Mouse (Mus musculus) gastrocnemius, postnatal 36 days (tissue): ENCODE results near the gene 1700049E17Rik1. TPM values are rescaled to one million over a fixed set of nuclear protein-coding genes. Genes with fewer than 3 reads are reported as not detected.
"Not testable (repeated sequence)": the region's sequence is repeated elsewhere in the genome, so short reads cannot be mapped to it uniquely, and the experiment has no call there.

ENCODE experiments used
- DNase-seq, 2 experiments: peaks; one replicate each; pipeline ENCODE4 v3.0.0; 2022
- intact Hi-C: fragments of 180-260 bp; cut with DNase I; formaldehyde crosslinking; loops from one replicate; pipeline ENCODE4 v1.15.1; 2025
- long read RNA-seq, 2 experiments: library from polyadenylated mRNA; stranded (forward); transcript quantifications; one replicate each; pipeline ENCODE4 v2.0.0; 2021
- total RNA-seq, 2 experiments: library from RNA; stranded (reverse); gene quantifications; 2 replicates each; pipeline ENCODE4 v1.2.3; 2021

1700049E17Rik1 gene
- not detected for total RNA-seq
- long read RNA-seq, experiment 1: 0 reads
- long read RNA-seq, experiment 2: 0 reads

- DNase-seq, intact Hi-C loops: not testable (repeated sequence)
Measured at GRCm38 (mm10) chr14:41924649-41925048, at the start of gene 1700049E17Rik1. Gene 1700049E17Rik1, plus strand, starts transcription at chr14:41924949.

- DNase-seq, intact Hi-C loops: not testable (repeated sequence)
Measured at GRCm38 (mm10) chr14:41907190-41907589, 17.6 kb upstream of the 1700049E17Rik1 start, which contains the start of gene Gm7980. Gene Gm7980, minus strand, starts transcription at chr14:41907290.

- intact Hi-C loops, DNase-seq: not testable (repeated sequence)
Measured at GRCm38 (mm10) chr14:41943695-41944094, 18.9 kb downstream of the 1700049E17Rik1 start, which contains the start of gene 1700024B05Rik. Gene 1700024B05Rik, plus strand, starts transcription at chr14:41943995.

GRCm38 (mm10) chr14:41964095-41964494 is 39.3 kb downstream of the 1700049E17Rik1 start:
- intact Hi-C loops, DNase-seq: not testable (repeated sequence)

GRCm38 (mm10) chr14:41967827-41968226 is 43.1 kb downstream of the 1700049E17Rik1 start, which contains the start of gene Gm6401:
Gene Gm6401, minus strand, starts transcription at chr14:41967927.
- intact Hi-C loops, DNase-seq: not testable (repeated sequence)

- intact Hi-C loops, DNase-seq: not testable (repeated sequence)
Measured at GRCm38 (mm10) chr14:41968596-41968995, 43.8 kb downstream of the 1700049E17Rik1 start.

Other genes with a start within 250 kb of the 1700049E17Rik1 start
- not detected for gene Gm8068, start 223.1 kb upstream of the 1700049E17Rik1 start, total RNA-seq
- not detected for gene Gm7929, start 174.3 kb upstream of the 1700049E17Rik1 start, total RNA-seq
- gene Gm47189, start 152.5 kb upstream of the 1700049E17Rik1 start, total RNA-seq: not detected
- gene Gm7980, start 17.7 kb upstream of the 1700049E17Rik1 start, total RNA-seq: not detected
- not detected for gene 1700024B05Rik, start 19.0 kb downstream of the 1700049E17Rik1 start, total RNA-seq
- not detected for gene Gm6401, start 43.0 kb downstream of the 1700049E17Rik1 start, total RNA-seq
- gene Gm3543, start 58.4 kb downstream of the 1700049E17Rik1 start, total RNA-seq: not detected
- not detected for gene Gm7951, start 192.4 kb downstream of the 1700049E17Rik1 start, total RNA-seq
- gene Gm17027, start 237.7 kb downstream of the 1700049E17Rik1 start, total RNA-seq: not detected